Mouse (Mus musculus) lung, embryonic 16.5 days (tissue): Measurements from ENCODE around the gene Fgfr2. TPM values are rescaled to one million over a fixed set of nuclear protein-coding genes. Genes with fewer than 3 reads are reported as not detected.

Experiments used
- ATAC-seq: fragments of 200-750 bp; cut with Nextera tagmentation; 2 replicates; pipeline ENCODE4 v1.8.0; 2017; ENCODE audit warnings: low read depth, mild to moderate bottlenecking, moderate library complexity
- H3K27ac ChIP-seq: fragments of 300-500 bp; sonication (generic); 2 replicates; pipeline ENCODE4 v1.5.1; 2014; ENCODE audit warnings: mild to moderate bottlenecking, control low read depth, low read length
- H3K27me3 ChIP-seq: fragments of 300-500 bp; sonication (generic); 2 replicates; pipeline ENCODE4 v1.6.1; 2014; ENCODE audit warnings: low read depth, low read length, mixed read lengths; ENCODE audit not compliant: control insufficient read depth, insufficient read depth
- H3K36me3 ChIP-seq: fragments of 300-500 bp; sonication (generic); 2 replicates; pipeline ENCODE4 v1.6.1; 2014; ENCODE audit warnings: low read length; ENCODE audit not compliant: control insufficient read depth, insufficient read depth
- H3K4me1 ChIP-seq: fragments of 300-500 bp; sonication (generic); replicated peaks from 2 replicates; pipeline ENCODE4 v1.6.1; 2014; ENCODE audit warnings: low read length, mixed read lengths; ENCODE audit not compliant: control insufficient read depth, insufficient read depth
- H3K4me2 ChIP-seq: fragments of 300-500 bp; sonication (generic); 2 replicates; pipeline ENCODE4 v1.6.1; 2014; ENCODE audit warnings: low read depth, low read length, control low read depth
- H3K4me3 ChIP-seq: fragments of 300-500 bp; sonication (generic); 2 replicates; pipeline ENCODE4 v1.5.1; 2014; ENCODE audit warnings: mild to moderate bottlenecking, low read length, control low read depth
- H3K9ac ChIP-seq: fragments of 300-500 bp; sonication (generic); 2 replicates; pipeline ENCODE4 v1.6.1; 2014; ENCODE audit warnings: low read length, control low read depth
- H3K9me3 ChIP-seq: fragments of 300-500 bp; sonication (generic); 2 replicates; pipeline ENCODE4 v1.6.1; 2016; ENCODE audit warnings: low read length; ENCODE audit not compliant: control insufficient read depth
- WGBS: fragments of 180-500 bp; shearing (Covaris S2); extraction: QIAGEN DNeasy Blood & Tissue Kit; methylation state at CpG from one replicate; pipeline ENCODE4 v1.1.7; 2014; 5-methylcytosine and 5-hydroxymethylcytosine counted together
- polyA plus RNA-seq: library from polyadenylated mRNA; unstranded; fragments of >200 nt; fragmentation: Nextera tagmentation; extraction: Ambion mirVana; gene quantifications from 2 replicates; pipeline ENCODE4 v1.2.1, GENCODE M21; 2015

The Fgfr2 gene
- polyA plus RNA-seq, 1 experiment from 2014 or later, result 175 TPM

DNA sequence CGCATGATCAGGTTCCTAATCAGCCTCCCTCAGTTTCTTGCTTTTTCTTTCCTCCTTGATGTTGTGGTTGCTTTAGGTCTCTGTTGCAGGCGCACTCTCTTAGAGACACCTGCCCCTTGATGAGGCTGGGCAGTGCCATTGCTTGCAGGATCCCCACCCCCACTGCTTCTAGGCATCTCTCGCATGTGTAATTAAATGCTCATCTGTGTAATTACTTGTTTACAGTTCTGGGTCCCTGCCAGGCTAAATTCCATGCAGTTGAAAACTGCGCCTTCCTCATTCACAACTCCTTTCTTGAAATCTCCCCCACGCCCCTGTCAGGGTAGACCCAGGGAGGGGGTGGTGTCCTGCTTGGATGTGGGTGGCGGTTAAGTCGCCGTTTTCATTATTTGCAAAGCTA is 1380.0 kb downstream of the Fgfr2 start:
- no peaks in the 10 kb centered on the region for H3K36me3 ChIP-seq
- no peaks in the 10 kb centered on the region for H3K9me3 ChIP-seq
- WGBS, result 61% methylated on average over 8 of the region's 8 CpGs
- no peak for ATAC-seq
- H3K4me3 ChIP-seq, result no peak overlapping the region
- H3K9ac ChIP-seq, result no peak overlapping the region
- H3K4me2 ChIP-seq, result no peak overlapping the region
- H3K27me3 ChIP-seq, result no peaks in the 10 kb centered on the region
- H3K27ac ChIP-seq, result no peak overlapping the region
- no peaks in the 10 kb centered on the region for H3K4me1 ChIP-seq

- no peak overlapping the region for H3K4me2 ChIP-seq
- no peak for ATAC-seq
- H3K4me1 ChIP-seq, result no peaks in the 10 kb centered on the region
- H3K4me3 ChIP-seq, result no peak overlapping the region
- no peaks in the 10 kb centered on the region for H3K27me3 ChIP-seq
- H3K27ac ChIP-seq, result no peak overlapping the region
- no peaks in the 10 kb centered on the region for H3K36me3 ChIP-seq
- 56% methylated on average over 9 of the region's 9 CpGs for WGBS
- no peak overlapping the region for H3K9ac ChIP-seq
- H3K9me3 ChIP-seq, result no peaks in the 10 kb centered on the region
Measured at GRCm38 (mm10) chr7:131722783-131723575, 1400.2 kb downstream of the Fgfr2 start.

GRCm38 (mm10) chr7:131722316-131722715 is 1400.8 kb downstream of the Fgfr2 start:
- ATAC-seq, result no peak
- Histone ChIP-seq H3K9ac (no peak overlapping the region), H3K36me3 (no peaks in the 10 kb centered on the region), H3K27ac (no peak overlapping the region), H3K4me2 (no peak overlapping the region), H3K27me3 (no peaks in the 10 kb centered on the region), H3K9me3 (no peaks in the 10 kb centered on the region), H3K4me3 (no peak overlapping the region), H3K4me1 (no peaks in the 10 kb centered on the region)
- WGBS, result 76% methylated on average over 4 of the region's 4 CpGs

DNA sequence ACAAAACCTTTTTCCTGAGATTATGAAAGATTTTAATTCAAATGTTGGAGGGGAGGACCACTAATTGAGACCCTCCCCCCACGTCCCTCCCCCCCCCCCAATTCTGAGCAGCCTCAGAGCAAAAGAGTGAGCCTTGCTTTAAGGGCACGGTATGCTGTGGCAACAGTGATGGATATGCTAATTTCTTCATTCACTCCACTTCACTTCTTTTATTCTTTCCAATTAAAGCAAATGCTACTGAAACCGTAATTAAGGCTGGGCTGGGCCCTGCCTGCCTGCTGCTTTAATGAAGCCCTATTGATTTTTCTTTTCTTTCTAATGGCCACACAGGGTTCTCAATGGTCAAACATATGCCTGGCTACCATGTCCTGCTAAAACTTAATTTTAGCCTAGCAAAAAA is 1404.9 kb downstream of the Fgfr2 start:
- Histone ChIP-seq H3K4me3 (no peak overlapping the region), H3K9me3 (no peaks in the 10 kb centered on the region), H3K27me3 (no peaks in the 10 kb centered on the region), H3K9ac (no peak overlapping the region), H3K4me2 (no peak overlapping the region), H3K36me3 (no peaks in the 10 kb centered on the region), H3K4me1 (no peaks in the 10 kb centered on the region), H3K27ac (no peak overlapping the region)
- 39% methylated on average over 3 of the region's 3 CpGs for WGBS
- ATAC-seq, result no peak

- no peaks in the 10 kb centered on the region for H3K4me1 ChIP-seq
- H3K4me3 ChIP-seq, result no peak overlapping the region
- H3K9ac ChIP-seq, result no peak overlapping the region
- 86% methylated on average over 9 of the region's 9 CpGs for WGBS
- no peak overlapping the region for H3K27ac ChIP-seq
- H3K27me3 ChIP-seq, result no peaks in the 10 kb centered on the region
- no peaks in the 10 kb centered on the region for H3K36me3 ChIP-seq
- no peaks in the 10 kb centered on the region for H3K9me3 ChIP-seq
- ATAC-seq, result no peak
- no peak overlapping the region for H3K4me2 ChIP-seq
Measured at GRCm38 (mm10) chr7:131713076-131713475, 1410.1 kb downstream of the Fgfr2 start.

DNA sequence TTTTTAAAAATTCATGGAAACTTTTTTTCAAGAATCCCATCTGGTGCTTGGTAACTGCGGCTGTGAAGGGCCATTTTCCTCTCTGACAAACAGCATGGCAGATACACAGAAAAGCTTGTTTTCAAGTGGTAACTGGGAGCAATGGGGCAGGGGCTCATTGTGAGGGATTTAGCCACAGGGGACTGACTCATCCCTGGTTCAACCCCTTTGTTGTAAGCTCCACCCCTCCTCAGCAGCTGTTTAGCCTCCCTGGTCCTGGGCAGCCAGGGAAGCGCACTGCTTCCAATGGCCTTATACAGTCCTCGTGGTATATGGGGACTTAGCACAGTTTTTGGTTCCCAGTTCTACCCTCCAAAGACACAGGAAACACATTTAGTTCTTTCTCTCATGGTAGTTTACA is 1426.3 kb downstream of the Fgfr2 start:
- 35% methylated on average over 3 of the region's 3 CpGs for WGBS
- no peak overlapping the region for H3K4me2 ChIP-seq
- ATAC-seq, result no peak

GRCm38 (mm10) chr7:131687324-131687723 is 1435.8 kb downstream of the Fgfr2 start:
- no peak overlapping the region for H3K4me3 ChIP-seq
- peak; percentile 67 for ATAC-seq
- no peak overlapping the region for H3K9ac ChIP-seq
- no peaks in the 10 kb centered on the region for H3K4me1 ChIP-seq
- no peaks in the 10 kb centered on the region for H3K9me3 ChIP-seq
- WGBS, result 81% methylated on average over 1 of the region's 1 CpGs
- H3K4me2 ChIP-seq, result no peak overlapping the region
- H3K27me3 ChIP-seq, result no peaks in the 10 kb centered on the region
- H3K36me3 ChIP-seq, result no peaks in the 10 kb centered on the region
- H3K27ac ChIP-seq, result no peak overlapping the region

More for the DNA sequence above, 1426.3 kb downstream of the Fgfr2 start:
- Histone ChIP-seq H3K4me1 (no peaks in the 10 kb centered on the region), H3K36me3 (no peaks in the 10 kb centered on the region), H3K9ac (no peak overlapping the region), H3K4me3 (no peak overlapping the region), H3K27me3 (no peaks in the 10 kb centered on the region), H3K9me3 (no peaks in the 10 kb centered on the region), H3K27ac (no peak overlapping the region)

- Histone ChIP-seq H3K27ac (no peak overlapping the region), H3K36me3 (no peaks in the 10 kb centered on the region), H3K27me3 (no peaks in the 10 kb centered on the region), H3K9me3 (no peaks in the 10 kb centered on the region), H3K4me3 (no peak overlapping the region), H3K4me2 (no peak overlapping the region), H3K9ac (no peak overlapping the region), H3K4me1 (no peaks in the 10 kb centered on the region)
- no peak for ATAC-seq
- WGBS, result 95% methylated on average over 2 of the region's 2 CpGs
Measured at GRCm38 (mm10) chr7:131677126-131677525, 1446.0 kb downstream of the Fgfr2 start.

GRCm38 (mm10) chr7:131670586-131670985 is 1452.6 kb downstream of the Fgfr2 start:
- WGBS, result 68% methylated on average over 6 of the region's 6 CpGs

More at GRCm38 (mm10) chr7:131670586-131670985, 1452.6 kb downstream of the Fgfr2 start:
- Histone ChIP-seq H3K27me3 (no peaks in the 10 kb centered on the region), H3K4me2 (no peak overlapping the region), H3K9ac (no peak overlapping the region), H3K27ac (no peak overlapping the region), H3K9me3 (no peaks in the 10 kb centered on the region), H3K36me3 (no peaks in the 10 kb centered on the region), H3K4me1 (no peaks in the 10 kb centered on the region), H3K4me3 (no peak overlapping the region)
- no peak for ATAC-seq
